Mouse (Mus musculus): ENCODE data around the gene Alkbh4.

GRCm38 (mm10) chr5:136095089-136095488, 40.9 kb upstream of the Alkbh4 start:
- TF ChIP-seq CTCF (IDR thresholded peaks at IDR 0.05; ENCODE audit: control insufficient read depth, insufficient read depth, insufficient read length) (no peak), USF1 (IDR thresholded peaks at IDR 0.05; ENCODE audit: low read depth) (no peak), CEBPB (IDR thresholded peaks at IDR 0.05; ENCODE audit: low read depth) (peak; percentile 55), MYOD1 (IDR thresholded peaks at IDR 0.05; ENCODE audit: control insufficient read depth, insufficient read length, low read depth) (peak; percentile 89)

Data from C2C12 (cell line).